Mouse (Mus musculus): ENCODE results near the gene Hoxc11. TPM values are rescaled to one million over a fixed set of nuclear protein-coding genes. Genes with fewer than 3 reads are reported as not detected.
A peak's percentile ranks its signal among the peaks of the same experiment; 100 is the strongest.

Hoxc11 gene
- polyA plus RNA-seq, 1 experiment: not detected

DNA sequence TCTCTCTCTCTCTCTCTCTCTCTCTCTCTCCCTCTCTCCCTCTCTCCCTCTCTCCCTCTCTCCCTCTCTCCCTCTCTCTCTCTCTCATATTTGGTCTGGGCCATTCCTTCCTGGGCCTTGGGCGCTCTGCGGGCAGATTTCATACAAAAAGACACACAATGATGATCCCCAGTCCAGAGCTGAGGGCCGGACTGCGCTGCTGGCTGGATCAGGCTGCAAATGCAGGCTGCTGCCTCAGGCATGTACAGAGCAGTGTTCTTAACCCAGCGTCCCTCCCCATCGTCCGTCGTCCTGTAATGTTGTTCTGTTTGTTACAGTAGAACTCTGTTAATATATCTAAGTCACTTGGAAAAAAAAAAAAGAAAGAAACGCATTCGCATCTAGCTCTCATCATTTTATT is 30.3 kb downstream of the Hoxc11 start:
- no peak overlapping the region for H3K27ac ChIP-seq (ENCODE audit: insufficient read depth, low read length)
- peaks cover 10% of the 10 kb centered on the region; the same call in 1 of the 2 replicates for H3K27me3 ChIP-seq (ENCODE audit: control insufficient read depth, insufficient read depth, low read length)
- H3K4me3 ChIP-seq (replicated peaks; ENCODE audit: insufficient read depth, low read depth, low read length): no peak overlapping the region
- 3% methylated on average over 10 of the region's 10 CpGs for WGBS
- no peak for TF ChIP-seq POLR2A (IDR thresholded peaks at IDR 0.05; ENCODE audit: borderline replicate concordance, insufficient read depth, low read length)
- DNase-seq: no peak
- H3K4me1 ChIP-seq (ENCODE audit: control insufficient read depth, insufficient read depth, low read length): no peaks in the 10 kb centered on the region

- Histone ChIP-seq H3K27ac (ENCODE audit: insufficient read depth, low read length) (no peak overlapping the region), H3K4me1 (ENCODE audit: control insufficient read depth, insufficient read depth, low read length) (no peaks in the 10 kb centered on the region), H3K4me3 (replicated peaks; ENCODE audit: insufficient read depth, low read depth, low read length) (no peak overlapping the region), H3K27me3 (ENCODE audit: control insufficient read depth, insufficient read depth, low read length) (peaks cover 11% of the 10 kb centered on the region; the same call in 1 of the 2 replicates)
- no peak for DNase-seq
- WGBS: 6% methylated on average over 3 of the region's 3 CpGs
- no peak for TF ChIP-seq POLR2A (IDR thresholded peaks at IDR 0.05; ENCODE audit: borderline replicate concordance, insufficient read depth, low read length)
- TF ChIP-seq CTCF (IDR thresholded peaks at IDR 0.05; ENCODE audit: borderline replicate concordance, insufficient read depth, low read depth, low read length): no peak
These were observed 30.7 kb downstream of the Hoxc11 start for GRCm38 (mm10) chr15:102984925-102985324.

GRCm38 (mm10) chr15:102987124-102987833 is 33.1 kb downstream of the Hoxc11 start:
- DNase-seq: peak; percentile 82 to 92
- 2% methylated on average over 21 of the region's 21 CpGs for WGBS
- Histone ChIP-seq H3K4me1 (ENCODE audit: control insufficient read depth, insufficient read depth, low read length) (no peaks in the 10 kb centered on the region), H3K27me3 (ENCODE audit: control insufficient read depth, insufficient read depth, low read length) (peaks cover 15% of the 10 kb centered on the region; the same call in 1 of the 2 replicates), H3K27ac (ENCODE audit: insufficient read depth, low read length) (no peak overlapping the region), H3K4me3 (replicated peaks; ENCODE audit: insufficient read depth, low read depth, low read length) (no peak overlapping the region)
- no peak for TF ChIP-seq POLR2A (IDR thresholded peaks at IDR 0.05; ENCODE audit: borderline replicate concordance, insufficient read depth, low read length)
- TF ChIP-seq CTCF (IDR thresholded peaks at IDR 0.05; ENCODE audit: borderline replicate concordance, insufficient read depth, low read depth, low read length): peak; percentile 94

- H3K4me3 ChIP-seq (replicated peaks; ENCODE audit: insufficient read depth, low read depth, low read length): no peak overlapping the region
- no peak overlapping the region for H3K27ac ChIP-seq (ENCODE audit: insufficient read depth, low read length)
- 38% methylated on average over 5 of the region's 5 CpGs for WGBS
- no peak for TF ChIP-seq POLR2A (IDR thresholded peaks at IDR 0.05; ENCODE audit: borderline replicate concordance, insufficient read depth, low read length)
- TF ChIP-seq CTCF (IDR thresholded peaks at IDR 0.05; ENCODE audit: borderline replicate concordance, insufficient read depth, low read depth, low read length): no peak
- DNase-seq: no peak
- peaks cover 15% of the 10 kb centered on the region; the same call in 1 of the 2 replicates for H3K27me3 ChIP-seq (ENCODE audit: control insufficient read depth, insufficient read depth, low read length)
- no peaks in the 10 kb centered on the region for H3K4me1 ChIP-seq (ENCODE audit: control insufficient read depth, insufficient read depth, low read length)
These were observed 33.9 kb downstream of the Hoxc11 start for GRCm38 (mm10) chr15:102988078-102988477.

DNA sequence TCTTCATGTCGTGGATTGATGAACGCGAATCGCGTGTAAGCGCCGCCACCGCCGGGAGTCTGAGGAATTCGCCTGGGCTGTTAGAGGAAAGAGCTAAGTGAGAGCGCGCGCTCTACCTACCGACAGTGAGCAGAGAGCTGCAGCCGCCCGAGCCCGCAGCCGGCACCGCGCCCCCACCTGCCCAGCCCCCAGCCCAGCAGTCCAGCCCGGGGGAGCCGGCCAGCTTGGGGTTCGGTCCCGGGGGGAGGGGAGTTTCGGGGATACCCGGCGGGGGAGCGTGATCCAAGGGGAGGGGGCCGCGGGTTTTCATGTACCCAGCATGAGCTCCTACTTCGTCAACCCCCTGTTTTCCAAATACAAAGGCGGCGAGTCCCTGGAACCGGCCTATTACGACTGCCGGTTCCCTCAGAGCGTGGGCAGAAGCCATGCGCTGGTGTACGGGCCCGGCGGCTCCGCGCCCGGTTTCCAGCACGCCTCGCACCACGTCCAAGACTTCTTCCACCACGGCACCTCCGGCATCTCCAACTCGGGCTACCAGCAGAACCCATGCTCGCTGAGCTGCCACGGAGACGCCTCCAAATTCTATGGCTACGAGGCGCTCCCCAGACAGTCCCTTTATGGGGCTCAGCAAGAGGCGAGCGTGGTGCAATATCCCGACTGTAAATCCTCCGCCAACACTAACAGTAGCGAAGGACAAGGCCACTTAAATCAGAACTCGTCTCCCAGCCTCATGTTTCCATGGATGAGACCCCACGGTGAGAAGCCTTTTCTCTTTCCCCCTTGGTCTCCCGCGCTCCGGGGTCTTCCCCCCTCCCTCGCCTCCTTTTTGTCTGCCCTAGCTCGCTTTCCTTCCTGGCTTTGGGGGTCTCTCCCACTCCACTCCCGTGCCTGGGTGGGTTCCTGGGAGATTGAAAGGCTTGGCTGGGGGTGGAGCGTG is 36.5 kb downstream of the Hoxc11 start, which contains the start of gene Hoxc8:
TSS of gene Hoxc8 (plus strand) at position 147 of the 937 bp plus-strand sequence.
- Histone ChIP-seq H3K4me3 (replicated peaks; ENCODE audit: insufficient read depth, low read depth, low read length) (no peak within 1 kb of the TSS), H3K27ac (ENCODE audit: insufficient read depth, low read length) (no peak within 1 kb of the TSS)

GRCm38 (mm10) chr15:102991782-102992181 is 37.6 kb downstream of the Hoxc11 start:
- no peak overlapping the region for H3K27ac ChIP-seq (ENCODE audit: insufficient read depth, low read length)
- H3K4me1 ChIP-seq (ENCODE audit: control insufficient read depth, insufficient read depth, low read length): no peaks in the 10 kb centered on the region
- H3K27me3 ChIP-seq (ENCODE audit: control insufficient read depth, insufficient read depth, low read length): peaks cover 20% of the 10 kb centered on the region; the same call in 1 of the 2 replicates
- no peak for DNase-seq
- H3K4me3 ChIP-seq (replicated peaks; ENCODE audit: insufficient read depth, low read depth, low read length): no peak overlapping the region
- TF ChIP-seq CTCF (IDR thresholded peaks at IDR 0.05; ENCODE audit: borderline replicate concordance, insufficient read depth, low read depth, low read length) (no peak), POLR2A (IDR thresholded peaks at IDR 0.05; ENCODE audit: borderline replicate concordance, insufficient read depth, low read length) (no peak)
- WGBS: 5% methylated on average over 7 of the region's 7 CpGs

More for the DNA sequence above, 36.5 kb downstream of the Hoxc11 start, which contains the start of gene Hoxc8:
- no peak for DNase-seq
- 1% methylated on average over 69 of the region's 69 CpGs for WGBS
- no peaks in the 10 kb centered on the region for H3K4me1 ChIP-seq (ENCODE audit: control insufficient read depth, insufficient read depth, low read length)
- peaks cover 14% of the 10 kb centered on the region; the same call in 1 of the 2 replicates for H3K27me3 ChIP-seq (ENCODE audit: control insufficient read depth, insufficient read depth, low read length)
- TF ChIP-seq CTCF (IDR thresholded peaks at IDR 0.05; ENCODE audit: borderline replicate concordance, insufficient read depth, low read depth, low read length) (no peak), POLR2A (IDR thresholded peaks at IDR 0.05; ENCODE audit: borderline replicate concordance, insufficient read depth, low read length) (no peak)

DNA sequence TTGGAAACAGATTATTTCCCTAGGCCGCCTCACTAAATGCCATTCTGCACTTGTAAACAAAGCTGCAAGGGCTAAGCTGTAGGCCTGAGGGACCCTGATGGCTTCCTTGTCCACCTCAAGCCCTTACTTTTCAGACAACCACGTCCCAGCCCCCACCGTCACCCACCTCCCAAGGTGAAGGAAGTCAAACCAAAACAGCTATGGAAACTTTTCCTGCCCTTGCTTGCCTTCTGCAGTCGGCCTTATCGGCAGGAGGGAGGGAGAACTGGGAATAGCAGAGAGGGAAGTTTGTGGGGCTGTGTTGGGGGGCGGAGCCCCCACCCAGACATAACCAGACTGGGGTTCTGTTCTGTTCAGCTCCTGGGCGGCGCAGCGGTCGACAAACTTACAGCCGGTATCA is 38.0 kb downstream of the Hoxc11 start:
- H3K27me3 ChIP-seq (ENCODE audit: control insufficient read depth, insufficient read depth, low read length): peaks cover 18% of the 10 kb centered on the region; the same call in 1 of the 2 replicates
- no peaks in the 10 kb centered on the region for H3K4me1 ChIP-seq (ENCODE audit: control insufficient read depth, insufficient read depth, low read length)
- TF ChIP-seq POLR2A (IDR thresholded peaks at IDR 0.05; ENCODE audit: borderline replicate concordance, insufficient read depth, low read length) (no peak), CTCF (IDR thresholded peaks at IDR 0.05; ENCODE audit: borderline replicate concordance, insufficient read depth, low read depth, low read length) (no peak)
- DNase-seq: no peak
- WGBS: 2% methylated on average over 11 of the region's 11 CpGs
- H3K27ac ChIP-seq (ENCODE audit: insufficient read depth, low read length): no peak overlapping the region
- no peak overlapping the region for H3K4me3 ChIP-seq (replicated peaks; ENCODE audit: insufficient read depth, low read depth, low read length)

Measured in cerebellum, adult 2 months (tissue).